Mouse (Mus musculus) erythroblast, embryonic 14.5 days (primary cell): ENCODE measurements around the gene Myh11.

Experiments
- GATA1 ChIP-seq: IDR thresholded peaks from 2 replicates; pipeline ENCODE4 v1.6.1; 2012; ENCODE audit warnings: low read length, inconsistent platforms, mixed read lengths
- TAL1 ChIP-seq: IDR thresholded peaks from 3 replicates; pipeline ENCODE4 v1.6.1; 2012; ENCODE audit warnings: low read length, inconsistent platforms, mixed read lengths

- TF ChIP-seq GATA1 (no peak), TAL1 (no peak)
These were observed 76.0 kb downstream of the Myh11 start for GRCm38 (mm10) chr16:14215156-14215555.
